Mouse (Mus musculus): ENCODE measurements around the gene Aff3. TPM values are rescaled to one million over a fixed set of nuclear protein-coding genes. Genes with fewer than 3 reads are reported as not detected.
A peak's percentile ranks its signal among the peaks of the same experiment; 100 is the strongest.

The Aff3 gene
- 13.8 and 15.8 TPM in 2 replicates for polyA plus RNA-seq (2014; fragmentation: Nextera tagmentation; extraction: Ambion mirVana)

- no peak within 1 kb of the TSS for H3K9ac ChIP-seq (ENCODE audit: low read depth, low read length)
- 70% methylated on average over 13 of the region's 13 CpGs for WGBS
- no peaks in the 10 kb centered on the region for H3K27me3 ChIP-seq (replicated peaks; ENCODE audit: control insufficient read depth, insufficient read depth, low read length)
- H3K4me1 ChIP-seq (ENCODE audit: control insufficient read depth, insufficient read depth, low read length): peaks cover 21% of the 10 kb centered on the region; the same call in 1 of the 2 replicates
- ATAC-seq (ENCODE audit: low read depth) (no peak), DNase-seq (ENCODE audit: low spot score) (no peak)
- H3K27ac ChIP-seq (replicated peaks; ENCODE audit: low read depth, low read length): no peak within 1 kb of the TSS
- no peaks in the 10 kb centered on the region for H3K9me3 ChIP-seq (ENCODE audit: control insufficient read depth, low read length)
- H3K4me3 ChIP-seq (ENCODE audit: low read depth, low read length): no peak within 1 kb of the TSS
- H3K36me3 ChIP-seq (ENCODE audit: control insufficient read depth, insufficient read depth, low read length): no peaks in the 10 kb centered on the region
- H3K4me2 ChIP-seq (ENCODE audit: low read depth, low read length): no peak within 1 kb of the TSS
Measured at GRCm38 (mm10) chr1:38664777-38665176, at the start of gene Aff3. Aff3 (minus strand) TSS chr1:38664955.

GRCm38 (mm10) chr1:38700646-38701045 is 35.9 kb upstream of the Aff3 start:
- Histone ChIP-seq H3K36me3 (ENCODE audit: control insufficient read depth, insufficient read depth, low read length) (no peaks in the 10 kb centered on the region), H3K4me1 (ENCODE audit: control insufficient read depth, insufficient read depth, low read length) (peaks cover 30% of the 10 kb centered on the region), H3K27ac (replicated peaks; ENCODE audit: low read depth, low read length) (0 out of 2 replicates have a peak overlapping the region, but pooled peaks have one; percentile 76), H3K27me3 (replicated peaks; ENCODE audit: control insufficient read depth, insufficient read depth, low read length) (no peaks in the 10 kb centered on the region), H3K9ac (ENCODE audit: low read depth, low read length) (no peak overlapping the region), H3K4me3 (ENCODE audit: low read depth, low read length) (no peak overlapping the region), H3K9me3 (ENCODE audit: control insufficient read depth, low read length) (no peaks in the 10 kb centered on the region), H3K4me2 (ENCODE audit: low read depth, low read length) (no peak overlapping the region)
- DNase-seq (ENCODE audit: low spot score) (no peak), ATAC-seq (ENCODE audit: low read depth) (no peak)
- WGBS: 47% methylated on average over 6 of the region's 6 CpGs

- peak overlapping the region; percentile 76 for H3K27ac ChIP-seq (replicated peaks; ENCODE audit: low read depth, low read length)
- peaks cover 30% of the 10 kb centered on the region for H3K4me1 ChIP-seq (ENCODE audit: control insufficient read depth, insufficient read depth, low read length)
Measured at GRCm38 (mm10) chr1:38699244-38699643, 34.5 kb upstream of the Aff3 start.

GRCm38 (mm10) chr1:38695812-38696681 is 31.3 kb upstream of the Aff3 start:
- H3K27ac ChIP-seq (replicated peaks; ENCODE audit: low read depth, low read length): peak overlapping the region; percentile 46
- DNase-seq (ENCODE audit: low spot score): peak; percentile 54
- ATAC-seq (ENCODE audit: low read depth): peak; percentile 42; the same call in 1 of the 2 replicates
- H3K4me2 ChIP-seq (ENCODE audit: low read depth, low read length): no peak overlapping the region
- H3K9ac ChIP-seq (ENCODE audit: low read depth, low read length): no peak overlapping the region
- no peaks in the 10 kb centered on the region for H3K36me3 ChIP-seq (ENCODE audit: control insufficient read depth, insufficient read depth, low read length)
- 37% methylated on average over 15 of the region's 15 CpGs for WGBS
- H3K4me1 ChIP-seq (ENCODE audit: control insufficient read depth, insufficient read depth, low read length): peaks cover 30% of the 10 kb centered on the region
- no peaks in the 10 kb centered on the region for H3K27me3 ChIP-seq (replicated peaks; ENCODE audit: control insufficient read depth, insufficient read depth, low read length)
- H3K4me3 ChIP-seq (ENCODE audit: low read depth, low read length): no peak overlapping the region
- H3K9me3 ChIP-seq (ENCODE audit: control insufficient read depth, low read length): no peaks in the 10 kb centered on the region

More at GRCm38 (mm10) chr1:38699244-38699643, 34.5 kb upstream of the Aff3 start:
- WGBS: 33% methylated on average over 10 of the region's 10 CpGs
- Histone ChIP-seq H3K9ac (ENCODE audit: low read depth, low read length) (no peak overlapping the region), H3K9me3 (ENCODE audit: control insufficient read depth, low read length) (no peaks in the 10 kb centered on the region), H3K4me2 (ENCODE audit: low read depth, low read length) (0 out of 2 replicates have a peak overlapping the region, but pooled peaks have one; percentile 6), H3K27me3 (replicated peaks; ENCODE audit: control insufficient read depth, insufficient read depth, low read length) (no peaks in the 10 kb centered on the region), H3K4me3 (ENCODE audit: low read depth, low read length) (no peak overlapping the region), H3K36me3 (ENCODE audit: control insufficient read depth, insufficient read depth, low read length) (no peaks in the 10 kb centered on the region)
- DNase-seq (ENCODE audit: low spot score) (peak; percentile 85), ATAC-seq (ENCODE audit: low read depth) (peak; percentile 86)

GRCm38 (mm10) chr1:38695089-38695811 is 30.5 kb upstream of the Aff3 start:
- no peak for DNase-seq (ENCODE audit: low spot score)
- WGBS: 70% methylated on average over 2 of the region's 2 CpGs
- Histone ChIP-seq H3K4me1 (ENCODE audit: control insufficient read depth, insufficient read depth, low read length) (peaks cover 34% of the 10 kb centered on the region), H3K27me3 (replicated peaks; ENCODE audit: control insufficient read depth, insufficient read depth, low read length) (no peaks in the 10 kb centered on the region), H3K36me3 (ENCODE audit: control insufficient read depth, insufficient read depth, low read length) (no peaks in the 10 kb centered on the region), H3K9ac (ENCODE audit: low read depth, low read length) (no peak overlapping the region), H3K4me3 (ENCODE audit: low read depth, low read length) (no peak overlapping the region), H3K9me3 (ENCODE audit: control insufficient read depth, low read length) (no peaks in the 10 kb centered on the region), H3K27ac (replicated peaks; ENCODE audit: low read depth, low read length) (no peak overlapping the region), H3K4me2 (ENCODE audit: low read depth, low read length) (no peak overlapping the region)
- ATAC-seq (ENCODE audit: low read depth): no peak

GRCm38 (mm10) chr1:38694142-38694541 is 29.4 kb upstream of the Aff3 start:
- Histone ChIP-seq H3K27ac (replicated peaks; ENCODE audit: low read depth, low read length) (no peak overlapping the region), H3K4me2 (ENCODE audit: low read depth, low read length) (no peak overlapping the region), H3K9me3 (ENCODE audit: control insufficient read depth, low read length) (no peaks in the 10 kb centered on the region), H3K9ac (ENCODE audit: low read depth, low read length) (no peak overlapping the region), H3K27me3 (replicated peaks; ENCODE audit: control insufficient read depth, insufficient read depth, low read length) (no peaks in the 10 kb centered on the region), H3K36me3 (ENCODE audit: control insufficient read depth, insufficient read depth, low read length) (no peaks in the 10 kb centered on the region), H3K4me3 (ENCODE audit: low read depth, low read length) (no peak overlapping the region), H3K4me1 (ENCODE audit: control insufficient read depth, insufficient read depth, low read length) (peaks cover 29% of the 10 kb centered on the region; the same call in 1 of the 2 replicates)
- ATAC-seq (ENCODE audit: low read depth) (no peak), DNase-seq (ENCODE audit: low spot score) (no peak)
- 67% methylated on average over 5 of the region's 5 CpGs for WGBS

GRCm38 (mm10) chr1:38690471-38690870 is 25.7 kb upstream of the Aff3 start:
- no peak for DNase-seq (ENCODE audit: low spot score)
- ATAC-seq (ENCODE audit: low read depth): no peak
- H3K4me1 ChIP-seq (ENCODE audit: control insufficient read depth, insufficient read depth, low read length): peaks cover 18% of the 10 kb centered on the region; the same call in 1 of the 2 replicates
- H3K27me3 ChIP-seq (replicated peaks; ENCODE audit: control insufficient read depth, insufficient read depth, low read length): no peaks in the 10 kb centered on the region
- no peaks in the 10 kb centered on the region for H3K36me3 ChIP-seq (ENCODE audit: control insufficient read depth, insufficient read depth, low read length)
- 60% methylated on average over 6 of the region's 6 CpGs for WGBS
- no peak overlapping the region for H3K4me2 ChIP-seq (ENCODE audit: low read depth, low read length)
- H3K27ac ChIP-seq (replicated peaks; ENCODE audit: low read depth, low read length): 0 out of 2 replicates have a peak overlapping the region, but pooled peaks have one; percentile 28
- no peak overlapping the region for H3K4me3 ChIP-seq (ENCODE audit: low read depth, low read length)
- H3K9me3 ChIP-seq (ENCODE audit: control insufficient read depth, low read length): no peaks in the 10 kb centered on the region
- no peak overlapping the region for H3K9ac ChIP-seq (ENCODE audit: low read depth, low read length)

- no peak overlapping the region for H3K4me3 ChIP-seq (ENCODE audit: low read depth, low read length)
- no peaks in the 10 kb centered on the region for H3K36me3 ChIP-seq (ENCODE audit: control insufficient read depth, insufficient read depth, low read length)
- ATAC-seq (ENCODE audit: low read depth): 0 out of 2 replicates have a peak, but pooled peaks have one; percentile 22
- peak; percentile 81 for DNase-seq (ENCODE audit: low spot score)
- WGBS: 28% methylated on average over 5 of the region's 5 CpGs
- no peak overlapping the region for H3K9ac ChIP-seq (ENCODE audit: low read depth, low read length)
- no peaks in the 10 kb centered on the region for H3K27me3 ChIP-seq (replicated peaks; ENCODE audit: control insufficient read depth, insufficient read depth, low read length)
- no peaks in the 10 kb centered on the region for H3K9me3 ChIP-seq (ENCODE audit: control insufficient read depth, low read length)
- H3K4me1 ChIP-seq (ENCODE audit: control insufficient read depth, insufficient read depth, low read length): peaks cover 18% of the 10 kb centered on the region; the same call in 1 of the 2 replicates
- no peak overlapping the region for H3K4me2 ChIP-seq (ENCODE audit: low read depth, low read length)
- peak overlapping the region; percentile 67 for H3K27ac ChIP-seq (replicated peaks; ENCODE audit: low read depth, low read length)
Measured at GRCm38 (mm10) chr1:38688216-38688615, 23.5 kb upstream of the Aff3 start.

Measured in embryonic facial prominence, embryonic 14.5 days (tissue).